Mouse (Mus musculus) cortical plate, adult 2 months (tissue): ENCODE results near the gene Rnase1.

Source experiments
- CTCF ChIP-seq: fragments of 200-500 bp; IDR thresholded peaks from 2 replicates; pipeline ENCODE4 v1.5.1; 2011; ENCODE audit warnings: mild to moderate bottlenecking, control low read depth, low read length; ENCODE audit not compliant: insufficient read depth; ENCODE audit errors: extremely low read depth
- POLR2A ChIP-seq: fragments of 200-500 bp; IDR thresholded peaks from 2 replicates; pipeline ENCODE4 v1.6.1; 2011; ENCODE audit warnings: mild to moderate bottlenecking, low read length, control low read depth; ENCODE audit not compliant: insufficient read depth; ENCODE audit errors: extremely low read depth

- TF ChIP-seq POLR2A (no peak), CTCF (no peak)
Observed at GRCm38 (mm10) chr14:51156736-51157068, 10.1 kb upstream of the Rnase1 start.
